Mouse (Mus musculus): ENCODE measurements around the gene Ptgr1. TPM values are rescaled to one million over a fixed set of nuclear protein-coding genes. Genes with fewer than 3 reads are reported as not detected.

Gene Ptgr1
- polyA plus RNA-seq, 1 experiment from 2014 or later = 5.4 TPM

Other genes with a start within 250 kb of the Ptgr1 start
- not detected in 2 replicates for gene Olfr267, start 199.4 kb downstream of the Ptgr1 start, polyA plus RNA-seq (2015; fragmentation: Nextera tagmentation; extraction: Ambion mirVana)
- gene Ecpas, start 74.4 kb downstream of the Ptgr1 start, polyA plus RNA-seq (2015; fragmentation: Nextera tagmentation; extraction: Ambion mirVana) = 30.7 and 32.0 TPM in 2 replicates
- gene Zkscan16, start 43.5 kb downstream of the Ptgr1 start, polyA plus RNA-seq (2015; fragmentation: Nextera tagmentation; extraction: Ambion mirVana) = 0.77 and 0.95 TPM in 2 replicates
- gene Dnajc25, start 7.9 kb upstream of the Ptgr1 start, polyA plus RNA-seq (2015; fragmentation: Nextera tagmentation; extraction: Ambion mirVana) = 6.0 and 7.5 TPM in 2 replicates
- gene Gm20503, start 16.1 kb upstream of the Ptgr1 start, polyA plus RNA-seq (2015; fragmentation: Nextera tagmentation; extraction: Ambion mirVana) = 6.8 and 9.5 TPM in 2 replicates
- gene Gng10, start 48.0 kb upstream of the Ptgr1 start, polyA plus RNA-seq (2015; fragmentation: Nextera tagmentation; extraction: Ambion mirVana) = 123 and 145 TPM in 2 replicates
- gene AI481877, start 151.9 kb upstream of the Ptgr1 start, polyA plus RNA-seq (2015; fragmentation: Nextera tagmentation; extraction: Ambion mirVana) = 0.04 TPM in 1 of 2 replicates, not detected in the other
- gene Ugcg, start 202.1 kb upstream of the Ptgr1 start, polyA plus RNA-seq (2015; fragmentation: Nextera tagmentation; extraction: Ambion mirVana) = 16.4 and 18.2 TPM in 2 replicates

Data from midbrain, embryonic 13.5 days (tissue).